Mouse (Mus musculus) intestine, embryonic 14.5 days (tissue): Measurements from ENCODE around the gene Olfr316. TPM values are rescaled to one million over a fixed set of nuclear protein-coding genes. Genes with fewer than 3 reads are reported as not detected.

Experiments used
- ATAC-seq: fragments of 200-750 bp; cut with Nextera tagmentation; replicated peaks from 2 replicates; pipeline ENCODE4 v1.8.0; 2017; ENCODE audit warnings: low read depth, moderate number of reproducible peaks, moderate TSS enrichment, moderate library complexity; ENCODE audit not compliant: low FRiP score, low TSS enrichment
- DNase-seq: peaks from one replicate; pipeline ENCODE4 v3.0.0-alpha.2; 2018; ENCODE audit warnings: low spot score
- H3K27ac ChIP-seq: fragments of 300-500 bp; sonication (generic); 2 replicates; pipeline ENCODE4 v1.5.1; 2014; ENCODE audit warnings: low read depth, mild to moderate bottlenecking, control low read depth
- H3K27me3 ChIP-seq: fragments of 300-500 bp; sonication (generic); replicated peaks from 2 replicates; pipeline ENCODE4 v1.6.1; 2014; ENCODE audit warnings: low read length, control low read depth; ENCODE audit not compliant: control insufficient read depth, insufficient read depth
- H3K36me3 ChIP-seq: fragments of 300-500 bp; sonication (generic); 2 replicates; pipeline ENCODE4 v1.6.1; 2014; ENCODE audit warnings: low read length, control low read depth; ENCODE audit not compliant: control insufficient read depth, insufficient read depth
- H3K4me1 ChIP-seq: fragments of 300-500 bp; sonication (generic); replicated peaks from 2 replicates; pipeline ENCODE4 v1.6.1; 2014; ENCODE audit warnings: low read length, control low read depth, mixed read lengths; ENCODE audit not compliant: control insufficient read depth, insufficient read depth
- H3K4me2 ChIP-seq: fragments of 300-500 bp; sonication (generic); 2 replicates; pipeline ENCODE4 v1.6.1; 2014; ENCODE audit warnings: low read length
- H3K4me3 ChIP-seq: fragments of 300-500 bp; sonication (generic); 2 replicates; pipeline ENCODE4 v1.5.1; 2014; ENCODE audit warnings: low read depth, low read length, control low read depth, mixed read lengths
- H3K9ac ChIP-seq: fragments of 300-500 bp; sonication (generic); 2 replicates; pipeline ENCODE4 v1.6.1; 2014; ENCODE audit warnings: mild to moderate bottlenecking, low read length
- H3K9me3 ChIP-seq: fragments of 300-500 bp; sonication (generic); 2 replicates; pipeline ENCODE4 v1.6.1; 2016; ENCODE audit warnings: low read length, control low read depth; ENCODE audit not compliant: control insufficient read depth
- WGBS: fragments of 180-500 bp; shearing (Covaris S2); extraction: QIAGEN DNeasy Blood & Tissue Kit; methylation state at CpG from one replicate; pipeline ENCODE4 v1.1.7; 2014; 5-methylcytosine and 5-hydroxymethylcytosine counted together
- polyA plus RNA-seq: library from polyadenylated mRNA; unstranded; fragments of >200 nt; fragmentation: Nextera tagmentation; extraction: Ambion mirVana; gene quantifications from 2 replicates; pipeline ENCODE4 v1.2.1, GENCODE M21; 2014

Gene Olfr316
- polyA plus RNA-seq, 1 experiment from 2014 or later = not detected

DNA sequence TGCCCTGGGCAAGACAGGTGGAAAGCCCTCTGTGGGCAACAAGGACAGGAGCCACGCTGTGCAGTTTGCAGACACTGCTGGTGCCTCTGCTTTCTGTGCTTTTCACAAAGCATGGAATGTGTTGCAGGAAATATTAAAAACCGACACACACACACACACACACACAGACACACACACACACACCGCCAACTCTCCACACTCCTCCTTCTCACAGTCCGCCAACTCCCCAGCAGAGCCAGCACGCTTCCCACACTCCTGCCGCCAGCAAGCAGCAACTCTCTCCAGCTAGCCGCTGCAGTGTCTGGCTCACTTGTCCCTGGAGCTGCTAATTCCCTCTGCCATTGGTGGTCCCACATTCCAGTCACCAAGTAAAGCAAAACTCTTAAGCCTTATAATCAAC lies 44.3 kb downstream of the Olfr316 start:
- H3K36me3 ChIP-seq = no peaks in the 10 kb centered on the region
- no peak overlapping the region for H3K4me2 ChIP-seq
- H3K9ac ChIP-seq = no peak overlapping the region
- H3K9me3 ChIP-seq = no peaks in the 10 kb centered on the region
- 68% methylated on average over 7 of the region's 7 CpGs for WGBS
- no peak overlapping the region for H3K27ac ChIP-seq
- H3K27me3 ChIP-seq = no peaks in the 10 kb centered on the region
- DNase-seq (no peak), ATAC-seq (no peak)
- H3K4me1 ChIP-seq = peaks cover 2% of the 10 kb centered on the region
- no peak overlapping the region for H3K4me3 ChIP-seq

DNA sequence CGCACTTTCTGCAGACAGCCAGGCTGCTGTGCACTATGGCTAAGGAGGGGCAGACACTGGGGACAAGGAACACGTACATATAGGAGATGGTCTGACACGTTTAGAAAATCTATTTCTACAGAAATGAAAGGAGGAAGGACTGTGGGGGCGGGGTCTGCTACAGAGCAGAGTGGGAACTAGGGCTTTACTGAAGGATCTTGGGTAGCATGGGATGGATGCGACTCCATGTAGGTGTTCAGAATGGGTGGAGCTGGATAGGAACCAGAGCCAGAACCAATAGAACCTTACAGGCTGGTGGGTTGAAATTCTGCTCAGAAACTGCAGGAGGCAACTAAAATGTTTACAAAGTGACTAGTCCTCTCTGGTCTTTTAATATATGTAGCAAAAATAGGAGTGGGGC lies 47.2 kb downstream of the Olfr316 start:
- Histone ChIP-seq H3K27me3 (no peaks in the 10 kb centered on the region), H3K9me3 (no peaks in the 10 kb centered on the region), H3K27ac (no peak overlapping the region), H3K9ac (no peak overlapping the region), H3K4me3 (no peak overlapping the region), H3K4me1 (peaks cover 11% of the 10 kb centered on the region), H3K36me3 (no peaks in the 10 kb centered on the region), H3K4me2 (no peak overlapping the region)
- DNase-seq (no peak), ATAC-seq (no peak)
- 76% methylated on average over 5 of the region's 5 CpGs for WGBS

DNA sequence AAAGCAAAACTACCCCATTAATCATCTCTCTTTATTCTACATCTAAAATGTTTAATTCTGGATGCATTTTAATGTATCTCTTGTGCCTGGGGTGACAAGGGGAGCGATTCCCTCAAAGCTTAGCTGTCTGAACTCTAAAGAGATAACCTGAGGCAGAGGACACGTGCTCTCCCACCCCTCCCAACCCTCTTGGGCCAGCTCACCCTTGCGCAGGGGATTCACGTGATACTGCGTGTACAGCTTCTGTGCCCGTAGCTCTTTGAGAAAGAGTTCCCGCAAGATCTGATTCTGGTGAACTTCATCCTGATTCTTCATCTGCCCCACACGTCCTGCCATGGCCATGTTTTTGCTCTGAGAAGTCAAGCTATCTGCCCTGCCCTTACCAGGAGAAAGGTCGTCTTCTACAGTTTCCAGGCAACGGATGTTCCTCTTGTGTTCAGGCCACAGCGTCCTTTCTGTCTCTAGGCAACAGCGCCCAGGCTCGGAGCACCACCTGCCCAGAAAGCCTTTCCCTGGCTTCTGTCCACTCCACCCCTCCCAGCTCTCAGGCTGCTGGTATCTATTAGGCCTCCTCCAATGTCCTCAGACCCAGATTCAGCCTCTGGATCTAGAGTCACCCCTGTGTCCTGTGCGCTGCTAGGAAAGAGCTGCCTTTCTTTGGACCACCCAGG lies 49.2 kb downstream of the Olfr316 start, which contains the start of gene Fam183b:
TSS of gene Fam183b (minus strand) at position 403 of the 671 bp plus-strand sequence.
- DNase-seq (peak; percentile 68), ATAC-seq (peak; percentile 70)
- no peaks in the 10 kb centered on the region for H3K36me3 ChIP-seq
- peaks cover 11% of the 10 kb centered on the region for H3K4me1 ChIP-seq
- peak within 1 kb of the TSS; percentile 34; the same call in 1 of the 2 replicates for H3K27ac ChIP-seq
- peak within 1 kb of the TSS; percentile 36 for H3K4me2 ChIP-seq
- 16% methylated on average over 14 of the region's 14 CpGs for WGBS
- H3K27me3 ChIP-seq = no peaks in the 10 kb centered on the region
- H3K4me3 ChIP-seq = no peak within 1 kb of the TSS
- no peak within 1 kb of the TSS for H3K9ac ChIP-seq
- H3K9me3 ChIP-seq = no peaks in the 10 kb centered on the region

DNA sequence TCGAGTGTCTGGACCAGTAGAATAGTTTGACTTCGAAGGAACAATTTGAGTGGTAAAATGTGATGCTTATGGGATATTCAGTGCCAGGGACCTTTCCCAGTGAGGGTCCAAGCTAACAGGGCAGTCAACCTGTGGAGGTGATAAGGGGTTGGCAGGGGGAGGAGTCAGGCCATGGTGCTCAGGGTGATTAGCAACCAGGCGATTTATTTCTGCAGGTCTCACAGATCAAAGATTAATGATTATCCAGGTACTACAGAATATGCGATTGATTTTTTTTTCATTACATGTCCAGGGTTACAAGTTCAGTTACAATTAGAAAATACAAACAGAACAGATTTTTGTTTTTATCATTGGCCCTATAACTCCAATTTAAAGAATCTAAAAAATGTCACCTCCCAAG lies 51.3 kb downstream of the Olfr316 start:
- H3K27me3 ChIP-seq = no peaks in the 10 kb centered on the region
- H3K36me3 ChIP-seq = no peaks in the 10 kb centered on the region
- no peak overlapping the region for H3K9ac ChIP-seq
- DNase-seq (no peak), ATAC-seq (no peak)
- no peaks in the 10 kb centered on the region for H3K9me3 ChIP-seq
- 0 out of 2 replicates have a peak overlapping the region, but pooled peaks have one; percentile 11 for H3K4me2 ChIP-seq
- peak overlapping the region; percentile 54; the same call in 1 of the 2 replicates for H3K27ac ChIP-seq
- no peak overlapping the region for H3K4me3 ChIP-seq
- WGBS = 33% methylated on average over 4 of the region's 4 CpGs
- H3K4me1 ChIP-seq = peaks cover 11% of the 10 kb centered on the region

DNA sequence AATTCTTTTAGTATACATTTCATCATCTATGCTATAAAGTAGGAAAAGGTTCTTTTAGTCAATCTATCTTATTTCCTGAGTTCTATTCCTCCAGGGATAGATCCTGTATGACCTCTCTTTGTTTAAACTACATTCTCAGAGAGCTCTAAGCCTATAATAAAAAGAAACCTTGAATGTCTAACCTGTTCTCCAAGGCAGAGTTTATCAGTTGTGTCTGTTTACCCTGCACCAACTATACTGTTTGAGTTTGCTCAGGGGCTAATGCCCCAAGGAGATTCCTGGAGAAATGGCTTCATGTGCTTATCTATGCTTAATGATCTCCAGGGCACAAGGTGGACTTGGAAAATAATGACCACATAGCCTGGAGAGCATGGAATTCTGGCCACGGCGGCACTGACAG lies 51.9 kb downstream of the Olfr316 start:
- ATAC-seq (peak; percentile 80), DNase-seq (no peak)
- Histone ChIP-seq H3K4me1 (peaks cover 11% of the 10 kb centered on the region), H3K9me3 (no peaks in the 10 kb centered on the region), H3K4me2 (0 out of 2 replicates have a peak overlapping the region, but pooled peaks have one; percentile 11), H3K36me3 (no peaks in the 10 kb centered on the region), H3K27me3 (no peaks in the 10 kb centered on the region), H3K9ac (no peak overlapping the region), H3K27ac (peak overlapping the region; percentile 47; the same call in 1 of the 2 replicates), H3K4me3 (no peak overlapping the region)
- WGBS = 34% methylated on average over 2 of the region's 2 CpGs

Other genes with a start within 250 kb of the Olfr316 start
- not detected in 2 replicates for gene Olfr330, start 217.9 kb upstream of the Olfr316 start, polyA plus RNA-seq
- not detected in 2 replicates for gene Olfr329-ps, start 206.3 kb upstream of the Olfr316 start, polyA plus RNA-seq
- 0.08 TPM in 1 of 2 replicates, not detected in the other for gene Olfr328, start 197.1 kb upstream of the Olfr316 start, polyA plus RNA-seq
- not detected in 2 replicates for gene Olfr224, start 182.2 kb upstream of the Olfr316 start, polyA plus RNA-seq
- gene Olfr325, start 175.0 kb upstream of the Olfr316 start, polyA plus RNA-seq = not detected in 2 replicates
- not detected in 2 replicates for gene Olfr324, start 157.6 kb upstream of the Olfr316 start, polyA plus RNA-seq
- gene 2210407C18Rik, start 136.7 kb upstream of the Olfr316 start, polyA plus RNA-seq = 0.22 TPM in 1 of 2 replicates, not detected in the other
- gene Olfr323, start 122.2 kb upstream of the Olfr316 start, polyA plus RNA-seq = 0.12 TPM in 1 of 2 replicates, not detected in the other
- gene Trim58, start 112.3 kb upstream of the Olfr316 start, polyA plus RNA-seq = 0.08 and 0.16 TPM in 2 replicates
- not detected in 2 replicates for gene Olfr322, start 94.0 kb upstream of the Olfr316 start, polyA plus RNA-seq
- gene Olfr320, start 71.6 kb upstream of the Olfr316 start, polyA plus RNA-seq = not detected in 2 replicates
- gene Olfr319, start 53.6 kb upstream of the Olfr316 start, polyA plus RNA-seq = not detected in 2 replicates
- gene Olfr318, start 28.7 kb upstream of the Olfr316 start, polyA plus RNA-seq = not detected in 2 replicates
- gene Olfr317, start 13.5 kb upstream of the Olfr316 start, polyA plus RNA-seq = not detected in 2 replicates
- gene Olfr315, start 20.5 kb downstream of the Olfr316 start, polyA plus RNA-seq = not detected in 2 replicates
- not detected in 2 replicates for gene Olfr314, start 30.2 kb downstream of the Olfr316 start, polyA plus RNA-seq
- 40.1 and 47.1 TPM in 2 replicates for gene Fam183b, start 49.2 kb downstream of the Olfr316 start, polyA plus RNA-seq
- gene Olfr313, start 62.3 kb downstream of the Olfr316 start, polyA plus RNA-seq = not detected in 2 replicates
- gene Olfr312, start 76.5 kb downstream of the Olfr316 start, polyA plus RNA-seq = not detected in 2 replicates
- gene Olfr311, start 86.5 kb downstream of the Olfr316 start, polyA plus RNA-seq = not detected in 2 replicates
- 9.4 and 10.6 TPM in 2 replicates for gene Gm12258, start 94.4 kb downstream of the Olfr316 start, polyA plus RNA-seq
- gene 2810021J22Rik, start 114.5 kb downstream of the Olfr316 start, polyA plus RNA-seq = 7.1 and 10.4 TPM in 2 replicates
- 6.7 and 7.2 TPM in 2 replicates for gene Zfp39, start 151.5 kb downstream of the Olfr316 start, polyA plus RNA-seq
- 0.05 TPM in 1 of 2 replicates, not detected in the other for gene Btnl10, start 165.2 kb downstream of the Olfr316 start, polyA plus RNA-seq
- gene Rnf187, start 186.2 kb downstream of the Olfr316 start, polyA plus RNA-seq = 240 and 258 TPM in 2 replicates
- 24.9 and 26.3 TPM in 2 replicates for gene Hist3h2ba, start 196.2 kb downstream of the Olfr316 start, polyA plus RNA-seq
- gene Hist3h2a, start 202.0 kb downstream of the Olfr316 start, polyA plus RNA-seq = 28.7 and 30.3 TPM in 2 replicates
- 0.24 and 0.28 TPM in 2 replicates for gene Trim17, start 202.0 kb downstream of the Olfr316 start, polyA plus RNA-seq
- 16.5 and 19.6 TPM in 2 replicates for gene Trim11, start 225.4 kb downstream of the Olfr316 start, polyA plus RNA-seq